Mouse (Mus musculus): Measurements from ENCODE around the gene Ptbp1. TPM values are rescaled to one million over a fixed set of nuclear protein-coding genes. Genes with fewer than 3 reads are reported as not detected.

Gene Ptbp1
- 25.7 TPM for polyA plus RNA-seq (2015; fragmentation: Illumina TruSeq; extraction: RNeasy Lipid Tissue Mini Kit (QIAGEN cat#74804); ENCODE audit: low read depth, low replicate concordance)

GRCm38 (mm10) chr10:79853860-79854795, at the start of gene Ptbp1:
TSS of gene Ptbp1 (plus strand) at chr10:79854427.

DNA sequence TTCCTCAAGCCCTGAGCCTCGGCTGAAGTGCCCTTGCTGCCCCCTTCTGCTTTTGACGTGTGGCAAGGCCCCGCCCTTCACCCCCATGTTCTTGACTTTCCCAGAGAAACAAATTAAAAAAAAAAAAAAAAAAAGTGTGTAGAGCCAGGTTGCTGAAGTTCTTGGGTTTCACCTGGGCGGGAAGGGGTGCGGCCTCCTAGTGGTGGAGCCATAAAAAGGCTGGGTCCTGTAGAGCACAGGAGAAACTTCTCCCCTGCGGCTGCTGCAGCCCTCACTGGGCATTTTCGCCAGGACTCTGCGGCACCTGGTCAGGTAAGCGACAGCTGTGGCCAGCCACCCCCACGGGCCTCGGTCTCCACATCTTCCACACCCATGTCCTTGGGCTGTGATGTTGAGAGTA, 33.4 kb upstream of the Ptbp1 start, which contains the start of gene Misp:
TSS of gene Misp (plus strand) at position 208 of the 400 bp plus-strand sequence.

DNA sequence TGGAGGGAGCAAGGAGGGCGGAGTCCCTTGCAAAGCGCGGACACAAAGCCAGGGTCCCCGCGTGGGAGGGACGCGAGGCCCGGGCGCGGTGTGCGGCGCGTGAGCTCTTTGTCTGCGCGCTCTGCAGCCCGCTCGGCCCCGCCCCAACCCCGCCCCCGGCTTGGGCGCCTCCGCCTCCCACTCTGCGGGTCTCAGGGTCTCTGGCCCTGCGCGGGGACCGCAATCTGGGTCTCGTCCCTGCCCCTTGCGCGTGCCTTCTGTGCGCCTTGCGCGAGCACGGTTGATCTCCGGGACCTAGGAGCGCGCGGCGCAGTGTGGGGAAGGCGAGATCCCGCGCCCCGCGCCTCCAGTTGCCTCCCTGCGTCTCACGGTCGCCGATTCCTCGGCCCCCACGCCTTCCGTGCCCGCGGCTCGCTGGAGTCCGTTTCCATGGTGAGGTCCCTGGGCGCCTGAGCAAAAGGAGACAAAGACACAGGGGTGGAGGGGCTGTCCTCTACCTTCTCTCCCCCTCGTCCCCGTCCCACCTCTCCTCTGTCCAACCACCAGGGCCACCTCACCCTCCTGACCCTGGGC, 20.1 kb downstream of the Ptbp1 start, which contains the start of the genes Prtn3 and Plppr3:
TSS of gene Prtn3 (plus strand) at position 187 of the 573 bp plus-strand sequence.
TSS of gene Plppr3 (minus strand) at position 345 of the 573 bp plus-strand sequence.

GRCm38 (mm10) chr10:79886054-79886453, 31.8 kb downstream of the Ptbp1 start, which contains the start of gene Elane:
TSS of gene Elane (plus strand) at chr10:79886247.

GRCm38 (mm10) chr10:79890670-79891069, 36.4 kb downstream of the Ptbp1 start, which contains the start of gene Cfd:
TSS of gene Cfd (plus strand) at chr10:79890853.

DNA sequence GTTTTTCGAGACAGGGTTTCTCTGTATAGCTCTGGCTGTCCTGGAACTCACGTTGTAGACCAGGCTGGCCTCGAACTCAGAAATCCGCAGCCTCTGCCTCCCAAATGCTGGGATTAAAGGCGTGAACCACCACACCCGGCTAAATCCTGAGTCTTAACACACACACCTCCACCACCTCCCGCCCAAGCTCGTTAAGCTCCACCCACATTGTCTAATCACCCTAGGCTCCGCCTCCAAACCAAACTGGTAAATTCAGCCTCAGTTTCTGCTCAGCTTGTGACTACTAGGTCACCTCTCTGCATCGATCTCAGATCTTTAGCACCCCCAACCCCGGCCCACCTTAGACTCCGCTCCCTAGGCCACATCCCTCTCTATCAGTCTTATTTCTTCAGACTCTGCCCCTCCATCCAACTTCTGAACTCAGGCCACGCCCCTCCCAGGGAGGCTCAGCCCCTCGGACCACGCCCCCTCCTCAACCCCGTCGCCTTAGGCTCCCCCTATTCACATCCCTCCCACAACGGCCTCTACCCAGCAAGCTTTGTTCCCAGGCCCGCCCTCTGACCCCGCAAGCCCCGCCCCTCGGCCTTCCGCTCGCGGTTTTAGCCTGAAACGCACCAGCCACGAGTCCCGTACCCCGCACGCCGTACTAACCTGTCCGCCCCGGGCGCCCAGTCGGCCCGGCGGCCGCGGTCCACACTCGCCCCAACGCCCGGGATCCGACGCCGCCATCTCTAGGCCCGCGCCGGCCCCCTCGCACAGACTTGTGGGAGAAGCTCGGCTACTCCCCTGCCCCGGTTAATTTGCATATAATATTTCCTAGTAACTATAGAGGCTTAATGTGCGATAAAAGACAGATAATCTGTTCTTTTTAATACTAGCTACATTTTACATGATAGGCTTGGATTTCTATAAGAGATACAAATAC, 54.2 kb downstream of the Ptbp1 start, which contains the start of gene Med16:
TSS of gene Med16 (minus strand) at position 757 of the 925 bp plus-strand sequence.

GRCm38 (mm10) chr10:79910556-79910955, 56.3 kb downstream of the Ptbp1 start, which contains the start of gene Gm26602:
TSS of gene Gm26602 (plus strand) at chr10:79910856.

Other genes starting within 250 kb of the Ptbp1 start
- gene C2cd4c, start 240.4 kb upstream of the Ptbp1 start, polyA plus RNA-seq (2015; fragmentation: Illumina TruSeq; extraction: RNeasy Lipid Tissue Mini Kit (QIAGEN cat#74804); ENCODE audit: low read depth, low replicate concordance), result 7.5 TPM
- 35.0 TPM for gene Shc2, start 216.5 kb upstream of the Ptbp1 start, polyA plus RNA-seq (2015; fragmentation: Illumina TruSeq; extraction: RNeasy Lipid Tissue Mini Kit (QIAGEN cat#74804); ENCODE audit: low read depth, low replicate concordance)
- gene Odf3l2, start 208.7 kb upstream of the Ptbp1 start, polyA plus RNA-seq (2015; fragmentation: Illumina TruSeq; extraction: RNeasy Lipid Tissue Mini Kit (QIAGEN cat#74804); ENCODE audit: low read depth, low replicate concordance), result 0.51 TPM
- gene Madcam1, start 189.9 kb upstream of the Ptbp1 start, polyA plus RNA-seq (2015; fragmentation: Illumina TruSeq; extraction: RNeasy Lipid Tissue Mini Kit (QIAGEN cat#74804); ENCODE audit: low read depth, low replicate concordance), result not detected
- 74.3 TPM for gene Tpgs1, start 185.1 kb upstream of the Ptbp1 start, polyA plus RNA-seq (2015; fragmentation: Illumina TruSeq; extraction: RNeasy Lipid Tissue Mini Kit (QIAGEN cat#74804); ENCODE audit: low read depth, low replicate concordance)
- gene Cdc34, start 172.2 kb upstream of the Ptbp1 start, polyA plus RNA-seq (2015; fragmentation: Illumina TruSeq; extraction: RNeasy Lipid Tissue Mini Kit (QIAGEN cat#74804); ENCODE audit: low read depth, low replicate concordance), result 97.1 TPM
- gene Gzmm, start 165.4 kb upstream of the Ptbp1 start, polyA plus RNA-seq (2015; fragmentation: Illumina TruSeq; extraction: RNeasy Lipid Tissue Mini Kit (QIAGEN cat#74804); ENCODE audit: low read depth, low replicate concordance), result 1.4 TPM
- gene Bsg, start 149.9 kb upstream of the Ptbp1 start, polyA plus RNA-seq (2015; fragmentation: Illumina TruSeq; extraction: RNeasy Lipid Tissue Mini Kit (QIAGEN cat#74804); ENCODE audit: low read depth, low replicate concordance), result 910 TPM
- gene Hcn2, start 137.8 kb upstream of the Ptbp1 start, polyA plus RNA-seq (2015; fragmentation: Illumina TruSeq; extraction: RNeasy Lipid Tissue Mini Kit (QIAGEN cat#74804); ENCODE audit: low read depth, low replicate concordance), result 80.2 TPM
- 35.3 TPM for gene Polrmt, start 107.8 kb upstream of the Ptbp1 start, polyA plus RNA-seq (2015; fragmentation: Illumina TruSeq; extraction: RNeasy Lipid Tissue Mini Kit (QIAGEN cat#74804); ENCODE audit: low read depth, low replicate concordance)
- gene Fgf22, start 99.4 kb upstream of the Ptbp1 start, polyA plus RNA-seq (2015; fragmentation: Illumina TruSeq; extraction: RNeasy Lipid Tissue Mini Kit (QIAGEN cat#74804); ENCODE audit: low read depth, low replicate concordance), result 4.3 TPM
- 69.6 TPM for gene Rnf126, start 87.5 kb upstream of the Ptbp1 start, polyA plus RNA-seq (2015; fragmentation: Illumina TruSeq; extraction: RNeasy Lipid Tissue Mini Kit (QIAGEN cat#74804); ENCODE audit: low read depth, low replicate concordance)
- gene Fstl3, start 77.2 kb upstream of the Ptbp1 start, polyA plus RNA-seq (2015; fragmentation: Illumina TruSeq; extraction: RNeasy Lipid Tissue Mini Kit (QIAGEN cat#74804); ENCODE audit: low read depth, low replicate concordance), result 2.0 TPM
- gene Prss57, start 63.5 kb upstream of the Ptbp1 start, polyA plus RNA-seq (2015; fragmentation: Illumina TruSeq; extraction: RNeasy Lipid Tissue Mini Kit (QIAGEN cat#74804); ENCODE audit: low read depth, low replicate concordance), result 0.85 TPM
- 175 TPM for gene Palm, start 60.9 kb upstream of the Ptbp1 start, polyA plus RNA-seq (2015; fragmentation: Illumina TruSeq; extraction: RNeasy Lipid Tissue Mini Kit (QIAGEN cat#74804); ENCODE audit: low read depth, low replicate concordance)
- gene Misp, start 33.4 kb upstream of the Ptbp1 start, polyA plus RNA-seq (2015; fragmentation: Illumina TruSeq; extraction: RNeasy Lipid Tissue Mini Kit (QIAGEN cat#74804); ENCODE audit: low read depth, low replicate concordance), result not detected
- 3.6 TPM for gene Prtn3, start 20.0 kb downstream of the Ptbp1 start, polyA plus RNA-seq (2015; fragmentation: Illumina TruSeq; extraction: RNeasy Lipid Tissue Mini Kit (QIAGEN cat#74804); ENCODE audit: low read depth, low replicate concordance)
- gene Plppr3, start 20.2 kb downstream of the Ptbp1 start, polyA plus RNA-seq (2015; fragmentation: Illumina TruSeq; extraction: RNeasy Lipid Tissue Mini Kit (QIAGEN cat#74804); ENCODE audit: low read depth, low replicate concordance), result 49.3 TPM
- gene Elane, start 31.8 kb downstream of the Ptbp1 start, polyA plus RNA-seq (2015; fragmentation: Illumina TruSeq; extraction: RNeasy Lipid Tissue Mini Kit (QIAGEN cat#74804); ENCODE audit: low read depth, low replicate concordance), result not detected
- not detected for gene Cfd, start 36.4 kb downstream of the Ptbp1 start, polyA plus RNA-seq (2015; fragmentation: Illumina TruSeq; extraction: RNeasy Lipid Tissue Mini Kit (QIAGEN cat#74804); ENCODE audit: low read depth, low replicate concordance)
- gene Med16, start 54.5 kb downstream of the Ptbp1 start, polyA plus RNA-seq (2015; fragmentation: Illumina TruSeq; extraction: RNeasy Lipid Tissue Mini Kit (QIAGEN cat#74804); ENCODE audit: low read depth, low replicate concordance), result 32.0 TPM
- gene Gm26602, start 56.4 kb downstream of the Ptbp1 start, polyA plus RNA-seq (2015; fragmentation: Illumina TruSeq; extraction: RNeasy Lipid Tissue Mini Kit (QIAGEN cat#74804); ENCODE audit: low read depth, low replicate concordance), result not detected
- gene Kiss1r, start 62.5 kb downstream of the Ptbp1 start, polyA plus RNA-seq (2015; fragmentation: Illumina TruSeq; extraction: RNeasy Lipid Tissue Mini Kit (QIAGEN cat#74804); ENCODE audit: low read depth, low replicate concordance), result 4.0 TPM
- gene R3hdm4, start 66.8 kb downstream of the Ptbp1 start, polyA plus RNA-seq (2015; fragmentation: Illumina TruSeq; extraction: RNeasy Lipid Tissue Mini Kit (QIAGEN cat#74804); ENCODE audit: low read depth, low replicate concordance), result 241 TPM
- gene Arid3a, start 72.6 kb downstream of the Ptbp1 start, polyA plus RNA-seq (2015; fragmentation: Illumina TruSeq; extraction: RNeasy Lipid Tissue Mini Kit (QIAGEN cat#74804); ENCODE audit: low read depth, low replicate concordance), result 2.3 TPM
- gene Wdr18, start 105.7 kb downstream of the Ptbp1 start, polyA plus RNA-seq (2015; fragmentation: Illumina TruSeq; extraction: RNeasy Lipid Tissue Mini Kit (QIAGEN cat#74804); ENCODE audit: low read depth, low replicate concordance), result 34.3 TPM
- not detected for gene Grin3b, start 116.3 kb downstream of the Ptbp1 start, polyA plus RNA-seq (2015; fragmentation: Illumina TruSeq; extraction: RNeasy Lipid Tissue Mini Kit (QIAGEN cat#74804); ENCODE audit: low read depth, low replicate concordance)
- gene Tmem259, start 129.9 kb downstream of the Ptbp1 start, polyA plus RNA-seq (2015; fragmentation: Illumina TruSeq; extraction: RNeasy Lipid Tissue Mini Kit (QIAGEN cat#74804); ENCODE audit: low read depth, low replicate concordance), result 89.3 TPM
- 6.4 TPM for gene Cnn2, start 134.2 kb downstream of the Ptbp1 start, polyA plus RNA-seq (2015; fragmentation: Illumina TruSeq; extraction: RNeasy Lipid Tissue Mini Kit (QIAGEN cat#74804); ENCODE audit: low read depth, low replicate concordance)
- 8.2 TPM for gene Abca7, start 142.1 kb downstream of the Ptbp1 start, polyA plus RNA-seq (2015; fragmentation: Illumina TruSeq; extraction: RNeasy Lipid Tissue Mini Kit (QIAGEN cat#74804); ENCODE audit: low read depth, low replicate concordance)
- 3.5 TPM for gene Arhgap45, start 162.2 kb downstream of the Ptbp1 start, polyA plus RNA-seq (2015; fragmentation: Illumina TruSeq; extraction: RNeasy Lipid Tissue Mini Kit (QIAGEN cat#74804); ENCODE audit: low read depth, low replicate concordance)
- gene Polr2e, start 185.4 kb downstream of the Ptbp1 start, polyA plus RNA-seq (2015; fragmentation: Illumina TruSeq; extraction: RNeasy Lipid Tissue Mini Kit (QIAGEN cat#74804); ENCODE audit: low read depth, low replicate concordance), result 134 TPM
- gene Gpx4, start 192.7 kb downstream of the Ptbp1 start, polyA plus RNA-seq (2015; fragmentation: Illumina TruSeq; extraction: RNeasy Lipid Tissue Mini Kit (QIAGEN cat#74804); ENCODE audit: low read depth, low replicate concordance), result 889 TPM